Mouse (Mus musculus): ENCODE measurements around the gene Gm15557. TPM values are rescaled to one million over a fixed set of nuclear protein-coding genes. Genes with fewer than 3 reads are reported as not detected.

Gene Gm15557
- polyA plus RNA-seq (2015; fragmentation: Nextera tagmentation; extraction: Ambion mirVana): not detected in 2 replicates

DNA sequence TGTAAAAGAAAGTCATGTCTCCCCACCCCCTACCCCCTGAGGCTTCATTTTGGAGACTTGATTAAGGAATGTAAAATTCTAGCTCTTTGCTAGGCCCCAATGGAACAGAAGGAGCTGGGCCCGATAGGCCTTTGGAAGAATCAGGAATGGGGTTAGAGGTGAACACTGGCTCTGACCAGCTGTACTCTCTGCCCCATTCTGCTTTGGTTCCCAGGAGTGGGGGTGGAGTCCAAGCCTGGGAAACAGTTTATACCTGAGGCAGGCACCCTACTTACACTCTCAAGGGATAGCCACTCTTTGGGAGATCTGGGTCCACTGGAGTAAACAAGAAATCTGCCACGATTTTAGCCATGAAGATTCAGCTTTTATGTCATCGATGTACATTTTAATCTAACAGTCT is at the start of gene Gm15557:
Gene Gm15557, plus strand, starts transcription at position 48 of the 400 bp plus-strand sequence.

DNA sequence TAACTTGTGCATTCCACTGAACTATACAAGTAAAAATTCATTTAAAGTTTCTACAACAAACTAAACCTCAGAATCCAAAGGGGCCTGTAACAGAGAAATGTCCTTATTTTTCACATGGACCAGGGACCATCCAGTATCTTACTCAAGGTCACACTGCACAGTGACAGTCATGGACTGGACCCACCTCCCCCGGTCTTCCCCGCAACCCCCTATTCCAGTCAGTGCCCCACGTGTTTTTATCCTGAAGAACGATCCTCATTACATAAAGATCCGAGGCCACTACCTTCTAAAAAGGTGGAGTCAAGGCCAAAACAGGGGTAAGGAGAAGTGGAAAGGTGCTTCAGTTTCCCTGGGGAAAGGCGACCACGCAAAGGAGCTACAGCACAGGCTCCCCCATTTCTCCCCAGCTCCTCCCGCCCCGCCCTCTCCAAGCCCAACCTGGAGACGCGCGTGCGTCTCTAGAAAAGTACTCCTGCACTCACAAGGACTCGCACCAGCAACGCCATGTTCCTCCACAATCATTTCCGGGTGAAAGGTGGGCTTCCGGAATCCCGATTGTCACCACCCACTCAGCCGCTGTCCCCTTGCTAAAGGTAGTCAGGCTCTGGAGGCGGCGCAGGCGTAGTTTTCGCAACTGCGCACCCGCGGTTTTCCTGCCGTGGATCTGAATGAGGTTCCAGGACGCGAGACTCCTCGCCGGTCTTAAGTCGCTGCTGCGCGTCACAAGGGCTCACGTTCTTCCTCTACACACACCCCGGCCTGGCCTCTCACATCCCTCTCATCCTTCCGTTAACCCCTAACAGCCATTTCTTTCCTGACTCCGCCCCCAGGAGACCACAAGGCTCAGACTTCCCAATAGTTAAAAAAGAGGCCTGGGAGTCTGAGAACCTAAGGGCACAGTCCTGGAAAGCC is 10.7 kb upstream of the Gm15557 start, which contains the start of gene Uqcc1:
Gene Uqcc1, minus strand, starts transcription at position 780 of the 912 bp plus-strand sequence.

DNA sequence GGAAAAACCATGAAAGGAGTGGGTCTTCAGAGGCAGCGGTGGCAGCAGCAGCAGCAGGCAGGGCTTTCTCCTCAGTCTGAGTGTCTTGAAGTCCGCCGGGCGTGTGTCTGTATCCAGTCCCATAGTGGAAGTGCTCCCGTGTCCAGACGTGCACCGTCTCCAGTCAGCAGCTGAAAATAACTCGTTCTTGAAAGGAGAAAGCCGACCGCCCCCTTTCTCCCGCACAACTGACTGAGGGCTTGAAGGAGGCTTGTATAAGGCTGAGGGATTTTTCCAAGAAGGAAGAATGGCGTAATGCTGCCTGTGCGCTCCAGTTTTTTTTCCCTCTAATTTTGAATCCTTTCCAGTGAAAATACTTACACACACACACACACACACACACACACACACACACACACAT is 4.6 kb downstream of the Gm15557 start, which contains the start of gene Gdf5:
Gene Gdf5, minus strand, starts transcription at position 244 of the 400 bp plus-strand sequence.

DNA sequence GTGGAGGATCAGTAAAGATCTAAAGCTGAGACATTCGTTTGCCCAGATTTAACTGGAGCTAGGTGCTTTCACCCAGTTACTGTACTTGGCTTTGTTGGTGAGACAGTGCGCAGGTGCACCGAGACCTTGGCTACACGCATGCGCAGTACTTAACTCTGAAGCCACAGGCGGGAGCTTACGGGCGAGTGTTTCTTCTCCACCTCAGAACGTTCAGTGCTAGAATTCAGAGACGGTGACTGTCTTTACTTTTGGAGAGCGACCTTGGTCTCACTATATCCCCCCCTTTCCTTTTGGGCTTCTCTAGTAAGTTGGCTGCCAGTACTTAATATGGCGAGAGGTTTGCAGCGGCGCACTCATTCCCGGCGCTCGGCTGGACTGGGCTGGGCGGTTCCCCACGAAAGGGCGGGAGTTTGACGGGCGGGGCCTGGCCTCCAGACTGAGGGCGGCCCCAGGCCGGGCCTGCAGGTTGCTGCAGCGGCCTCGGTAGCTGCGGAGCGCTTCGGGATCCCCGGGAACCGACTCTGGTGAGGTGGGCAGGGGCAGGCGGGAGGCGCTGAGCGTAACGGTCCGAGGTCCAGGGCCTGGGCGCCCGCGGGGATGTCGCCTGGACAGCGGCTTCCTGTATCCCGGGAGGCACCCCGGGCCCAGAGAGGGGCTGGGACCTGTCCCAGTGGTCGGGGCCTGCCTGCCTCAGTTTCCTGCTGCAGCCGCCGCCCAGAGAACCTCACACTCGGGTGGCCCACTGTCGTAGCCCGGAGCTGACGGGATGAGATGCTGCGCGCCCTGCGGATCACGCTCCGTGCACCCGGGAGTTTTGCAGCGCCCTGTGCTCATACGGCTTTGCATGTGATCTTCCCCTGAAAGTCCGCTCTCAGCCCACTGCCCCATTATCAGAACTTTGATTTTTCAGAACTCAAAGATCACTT is 15.9 kb downstream of the Gm15557 start, which contains the start of gene Cep250:
Gene Cep250, plus strand, starts transcription at position 325 of the 926 bp plus-strand sequence.

Other genes starting within 250 kb of the Gm15557 start
- gene Trpc4ap, start 248.3 kb upstream of the Gm15557 start, polyA plus RNA-seq (2015; fragmentation: Nextera tagmentation; extraction: Ambion mirVana): 55.5 and 63.6 TPM in 2 replicates
- gene Edem2, start 211.3 kb upstream of the Gm15557 start, polyA plus RNA-seq (2015; fragmentation: Nextera tagmentation; extraction: Ambion mirVana): 21.8 and 27.5 TPM in 2 replicates
- not detected in 2 replicates for gene Gm17581, start 204.9 kb upstream of the Gm15557 start, polyA plus RNA-seq (2015; fragmentation: Nextera tagmentation; extraction: Ambion mirVana)
- gene Procr, start 189.6 kb upstream of the Gm15557 start, polyA plus RNA-seq (2015; fragmentation: Nextera tagmentation; extraction: Ambion mirVana): 6.6 and 7.8 TPM in 2 replicates
- 0.11 TPM in 1 of 2 replicates, not detected in the other for gene Mmp24, start 165.4 kb upstream of the Gm15557 start, polyA plus RNA-seq (2015; fragmentation: Nextera tagmentation; extraction: Ambion mirVana)
- 11.2 and 14.4 TPM in 2 replicates for gene BC029722, start 121.3 kb upstream of the Gm15557 start, polyA plus RNA-seq (2015; fragmentation: Nextera tagmentation; extraction: Ambion mirVana)
- gene Eif6, start 113.8 kb upstream of the Gm15557 start, polyA plus RNA-seq (2015; fragmentation: Nextera tagmentation; extraction: Ambion mirVana): 131 and 133 TPM in 2 replicates
- gene Fam83c, start 105.9 kb upstream of the Gm15557 start, polyA plus RNA-seq (2015; fragmentation: Nextera tagmentation; extraction: Ambion mirVana): 0.07 TPM in 1 of 2 replicates, not detected in the other
- 21.0 and 22.5 TPM in 2 replicates for gene Uqcc1, start 10.4 kb upstream of the Gm15557 start, polyA plus RNA-seq (2015; fragmentation: Nextera tagmentation; extraction: Ambion mirVana)
- 0.12 TPM in 1 of 2 replicates, not detected in the other for gene Gdf5, start 4.6 kb downstream of the Gm15557 start, polyA plus RNA-seq (2015; fragmentation: Nextera tagmentation; extraction: Ambion mirVana)
- gene Cep250, start 15.7 kb downstream of the Gm15557 start, polyA plus RNA-seq (2015; fragmentation: Nextera tagmentation; extraction: Ambion mirVana): 11.2 and 11.7 TPM in 2 replicates
- gene 6430550D23Rik, start 67.2 kb downstream of the Gm15557 start, polyA plus RNA-seq (2015; fragmentation: Nextera tagmentation; extraction: Ambion mirVana): 0.91 and 1.4 TPM in 2 replicates
- gene Ergic3, start 67.3 kb downstream of the Gm15557 start, polyA plus RNA-seq (2015; fragmentation: Nextera tagmentation; extraction: Ambion mirVana): 86.9 and 101 TPM in 2 replicates
- gene Fer1l4, start 112.2 kb downstream of the Gm15557 start, polyA plus RNA-seq (2015; fragmentation: Nextera tagmentation; extraction: Ambion mirVana): not detected in 2 replicates
- gene Spag4, start 124.4 kb downstream of the Gm15557 start, polyA plus RNA-seq (2015; fragmentation: Nextera tagmentation; extraction: Ambion mirVana): 1.5 and 2.0 TPM in 2 replicates
- gene Cpne1, start 171.2 kb downstream of the Gm15557 start, polyA plus RNA-seq (2015; fragmentation: Nextera tagmentation; extraction: Ambion mirVana): 32.5 and 32.6 TPM in 2 replicates
- 10.4 and 11.6 TPM in 2 replicates for gene Rbm12, start 171.2 kb downstream of the Gm15557 start, polyA plus RNA-seq (2015; fragmentation: Nextera tagmentation; extraction: Ambion mirVana)
- gene Gm28036, start 186.4 kb downstream of the Gm15557 start, polyA plus RNA-seq (2015; fragmentation: Nextera tagmentation; extraction: Ambion mirVana): 2.3 and 6.4 TPM in 2 replicates
- 299 and 335 TPM in 2 replicates for gene Romo1, start 203.3 kb downstream of the Gm15557 start, polyA plus RNA-seq (2015; fragmentation: Nextera tagmentation; extraction: Ambion mirVana)
- gene Nfs1, start 203.5 kb downstream of the Gm15557 start, polyA plus RNA-seq (2015; fragmentation: Nextera tagmentation; extraction: Ambion mirVana): 55.8 and 59.4 TPM in 2 replicates
- gene Rbm39, start 239.5 kb downstream of the Gm15557 start, polyA plus RNA-seq (2015; fragmentation: Nextera tagmentation; extraction: Ambion mirVana): 456 and 510 TPM in 2 replicates

Data from spleen, postnatal 0 days (tissue).